Mouse (Mus musculus) cerebellum, adult 2 months (tissue): ENCODE results near the gene Usp36.

Source experiments
- CTCF ChIP-seq: fragments of 200-500 bp; IDR thresholded peaks from 2 replicates; pipeline ENCODE4 v1.5.1; 2011; ENCODE audit warnings: low read depth, mild to moderate bottlenecking, control low read depth, low read length, moderate library complexity, borderline replicate concordance; ENCODE audit not compliant: insufficient read depth
- POLR2A ChIP-seq: fragments of 200-500 bp; IDR thresholded peaks from 2 replicates; pipeline ENCODE4 v1.6.1; 2011; ENCODE audit warnings: low read length, control low read depth, borderline replicate concordance; ENCODE audit not compliant: insufficient read depth

DNA sequence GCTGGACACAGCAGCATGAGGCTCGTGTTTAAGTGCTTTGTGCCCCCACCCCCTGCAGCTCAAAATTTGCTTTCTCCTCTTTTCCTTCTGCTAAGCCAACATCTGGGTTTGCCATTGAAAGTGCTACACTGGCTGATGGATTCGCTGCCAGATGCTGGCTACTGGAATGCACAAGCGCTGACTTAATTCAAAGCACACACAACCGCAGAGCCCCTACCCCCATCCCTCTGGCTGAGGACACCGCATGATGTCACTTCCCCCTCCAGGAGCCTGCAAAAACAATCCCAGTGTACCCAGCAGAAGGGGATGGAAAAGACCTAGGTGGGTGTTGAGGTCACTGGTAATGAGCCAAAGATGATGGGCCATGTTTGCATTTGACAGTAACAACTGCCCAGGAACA, 34.5 kb upstream of the Usp36 start:
- TF ChIP-seq CTCF (no peak), POLR2A (no peak)
